Mouse (Mus musculus): Measurements from ENCODE around the gene Tmem274.

GRCm38 (mm10) chr4:149457831-149458430 lies 19.2 kb upstream of the Tmem274 start:
- TF ChIP-seq POLR2A (IDR thresholded peaks at IDR 0.05; ENCODE audit: insufficient read depth, low read length) (no peak), CTCF (IDR thresholded peaks at IDR 0.05; ENCODE audit: low read depth, low read length) (no peak)
